Mouse (Mus musculus) forebrain, embryonic 14.5 days (tissue): ENCODE data around the gene Adgrl1. TPM values are rescaled to one million over a fixed set of nuclear protein-coding genes. Genes with fewer than 3 reads are reported as not detected.

Source experiments
- ATAC-seq: fragments of 200-750 bp; cut with Nextera tagmentation; 2 replicates; pipeline ENCODE4 v1.8.0; 2017; ENCODE audit warnings: mild to moderate bottlenecking, moderate library complexity
- DNase-seq: peaks from one replicate; pipeline ENCODE4 v3.0.0-alpha.2; 2015; ENCODE audit warnings: low spot score
- H3K27ac ChIP-seq: fragments of 300-500 bp; sonication (generic); 2 replicates; pipeline ENCODE4 v1.5.1; 2014; ENCODE audit warnings: low read depth, mild to moderate bottlenecking, control low read depth, low read length, moderate library complexity
- H3K27me3 ChIP-seq: fragments of 300-500 bp; sonication (generic); replicated peaks from 2 replicates; pipeline ENCODE4 v1.6.1; 2014; ENCODE audit warnings: low read length, control low read depth, mixed read lengths; ENCODE audit not compliant: control insufficient read depth, insufficient read depth
- H3K36me3 ChIP-seq: fragments of 300-500 bp; sonication (generic); 2 replicates; pipeline ENCODE4 v1.6.1; 2014; ENCODE audit warnings: low read length, control low read depth; ENCODE audit not compliant: control insufficient read depth, insufficient read depth
- H3K4me1 ChIP-seq: fragments of 300-500 bp; sonication (generic); 2 replicates; pipeline ENCODE4 v1.6.1; 2014; ENCODE audit warnings: antibody characterized with exemption, low read length, control low read depth; ENCODE audit not compliant: control insufficient read depth, insufficient read depth
- H3K4me2 ChIP-seq: fragments of 300-500 bp; sonication (generic); 2 replicates; pipeline ENCODE4 v1.6.1; 2014; ENCODE audit warnings: mild to moderate bottlenecking, control low read depth, low read length
- H3K4me3 ChIP-seq: fragments of 300-500 bp; sonication (generic); 2 replicates; pipeline ENCODE4 v1.5.1; 2014; ENCODE audit warnings: low read depth, low read length, control low read depth
- H3K9ac ChIP-seq: fragments of 300-500 bp; sonication (generic); 2 replicates; pipeline ENCODE4 v1.6.1; 2014; ENCODE audit warnings: mild to moderate bottlenecking, low read length, control low read depth, moderate library complexity
- H3K9me3 ChIP-seq: fragments of 300-500 bp; sonication (generic); replicated peaks from 2 replicates; pipeline ENCODE4 v1.6.1; 2016; ENCODE audit warnings: low read length, control low read depth, mixed read lengths; ENCODE audit not compliant: control insufficient read depth
- WGBS: fragments of 180-500 bp; shearing (Covaris S2); extraction: QIAGEN DNeasy Blood & Tissue Kit; methylation state at CpG from one replicate; pipeline ENCODE4 v1.1.7; 2014; 5-methylcytosine and 5-hydroxymethylcytosine counted together
- polyA plus RNA-seq: library from polyadenylated mRNA; unstranded; fragments of >200 nt; fragmentation: Nextera tagmentation; extraction: Ambion mirVana; gene quantifications from 2 replicates; pipeline ENCODE4 v1.2.1, GENCODE M21; 2014

The Adgrl1 gene
- polyA plus RNA-seq, 1 experiment from 2014 or later, result 44.4 TPM

DNA sequence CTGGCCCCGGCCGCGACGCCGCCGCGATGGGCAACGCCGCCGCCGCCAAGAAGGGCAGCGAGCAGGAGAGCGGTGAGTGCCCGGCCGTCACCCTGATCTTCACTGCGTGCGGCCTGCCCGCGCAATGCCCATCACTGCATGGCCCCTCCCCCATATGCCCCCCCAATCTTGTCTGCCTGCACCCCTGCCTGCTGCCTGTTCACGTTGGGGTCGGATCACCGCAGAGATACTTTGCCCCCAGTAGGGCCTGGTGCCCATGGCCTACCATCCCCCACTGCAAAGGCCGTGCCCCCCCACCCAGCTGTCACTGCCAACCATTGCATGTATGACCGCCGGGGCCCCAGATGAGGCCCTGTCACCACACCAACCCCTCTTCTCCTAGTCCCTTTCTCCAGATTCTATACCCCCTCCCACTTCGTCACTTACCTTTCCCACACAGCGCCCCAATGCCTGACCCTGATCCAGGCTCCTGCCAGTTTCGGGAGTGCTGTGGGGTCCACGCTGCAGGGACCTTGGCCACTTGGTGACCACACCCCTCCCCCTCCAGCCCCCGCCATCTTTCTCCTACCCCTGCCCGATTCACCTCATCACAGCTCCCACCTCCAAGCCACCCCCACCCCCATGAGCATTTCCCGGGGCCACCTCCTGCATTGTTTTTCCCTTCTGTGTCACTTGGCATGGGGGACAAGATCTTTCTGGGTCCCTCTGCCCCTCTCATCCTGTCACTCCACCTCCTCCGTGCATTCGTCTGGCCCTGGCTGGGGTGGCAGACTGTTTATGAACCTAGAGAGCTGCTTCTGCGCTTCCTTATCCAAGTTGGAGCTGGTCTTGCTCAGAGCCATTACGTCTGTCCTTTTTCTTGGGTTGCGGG is 73.5 kb downstream of the Adgrl1 start:
- H3K27ac ChIP-seq, result peak overlapping the region; percentile 77
- DNase-seq (peak; percentile 16), ATAC-seq (no peak; the same call in 1 of the 2 replicates)

GRCm38 (mm10) chr8:83974521-83974920 is 74.6 kb downstream of the Adgrl1 start:
- Histone ChIP-seq H3K27ac (no peak overlapping the region), H3K27me3 (no peaks in the 10 kb centered on the region), H3K4me3 (no peak overlapping the region), H3K9me3 (no peaks in the 10 kb centered on the region), H3K9ac (no peak overlapping the region), H3K36me3 (peaks cover 5% of the 10 kb centered on the region; the same call in 1 of the 2 replicates), H3K4me1 (peaks cover 17% of the 10 kb centered on the region), H3K4me2 (peak overlapping the region; percentile 92; the same call in 1 of the 2 replicates)
- WGBS, result 74% methylated on average over 4 of the region's 4 CpGs
- no peak for DNase-seq
- no peak for ATAC-seq

More for the DNA sequence above, 73.5 kb downstream of the Adgrl1 start:
- peak overlapping the region; percentile 97 for H3K4me3 ChIP-seq
- no peaks in the 10 kb centered on the region for H3K27me3 ChIP-seq
- WGBS, result 2% methylated on average over 28 of the region's 37 CpGs
- 0 out of 2 replicates have a peak, but pooled peaks cover 8% of the 10 kb centered on the region for H3K36me3 ChIP-seq
- peak overlapping the region; percentile 92 for H3K4me2 ChIP-seq
- H3K4me1 ChIP-seq, result peaks cover 17% of the 10 kb centered on the region
- H3K9me3 ChIP-seq, result no peaks in the 10 kb centered on the region
- H3K9ac ChIP-seq, result peak overlapping the region; percentile 93

- Histone ChIP-seq H3K4me3 (no peak overlapping the region), H3K9me3 (no peaks in the 10 kb centered on the region), H3K27ac (no peak overlapping the region), H3K9ac (no peak overlapping the region), H3K4me1 (peaks cover 17% of the 10 kb centered on the region), H3K4me2 (no peak overlapping the region), H3K27me3 (no peaks in the 10 kb centered on the region), H3K36me3 (peaks cover 14% of the 10 kb centered on the region)
- ATAC-seq, result no peak
- 93% methylated on average over 4 of the region's 4 CpGs for WGBS
- DNase-seq, result no peak
Measured at GRCm38 (mm10) chr8:83976101-83976630, 76.3 kb downstream of the Adgrl1 start.

DNA sequence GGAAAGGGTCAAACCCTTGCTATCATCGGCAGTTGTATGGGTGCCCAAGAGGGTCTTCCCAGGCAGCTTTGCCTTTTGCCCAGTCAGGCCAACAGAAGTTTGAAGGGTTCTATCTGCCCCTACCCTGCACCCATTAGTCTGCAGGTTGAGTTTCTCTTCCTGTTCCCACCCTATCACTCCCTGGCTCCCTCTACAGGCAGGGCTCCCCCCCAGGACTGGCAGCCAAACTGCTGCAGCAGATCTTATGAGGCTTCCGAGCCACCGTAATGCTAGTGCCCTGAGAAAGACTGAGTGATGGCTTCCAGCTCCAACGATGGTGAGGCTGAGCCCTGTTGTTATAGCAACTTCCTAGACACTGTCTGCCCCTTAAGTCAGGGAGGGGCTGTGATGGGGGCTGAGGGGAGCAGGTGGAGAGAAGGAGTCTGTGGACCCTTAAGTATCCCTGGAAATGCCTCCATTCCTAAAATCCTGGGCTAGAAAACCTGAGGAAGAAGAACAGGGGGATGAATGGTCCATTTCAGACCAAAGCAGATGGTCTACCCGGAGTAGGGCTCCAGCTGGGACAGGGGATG is 77.0 kb downstream of the Adgrl1 start:
- H3K27ac ChIP-seq, result no peak overlapping the region
- no peak overlapping the region for H3K9ac ChIP-seq
- H3K4me1 ChIP-seq, result peaks cover 17% of the 10 kb centered on the region
- H3K4me2 ChIP-seq, result no peak overlapping the region
- H3K4me3 ChIP-seq, result no peak overlapping the region
- no peaks in the 10 kb centered on the region for H3K9me3 ChIP-seq
- ATAC-seq (no peak), DNase-seq (no peak)
- 88% methylated on average over 5 of the region's 5 CpGs for WGBS
- H3K27me3 ChIP-seq, result no peaks in the 10 kb centered on the region
- H3K36me3 ChIP-seq, result peaks cover 21% of the 10 kb centered on the region

GRCm38 (mm10) chr8:83977646-83978045 is 77.7 kb downstream of the Adgrl1 start:
- WGBS, result 64% methylated on average over 6 of the region's 6 CpGs
- DNase-seq (no peak), ATAC-seq (no peak)
- no peak overlapping the region for H3K27ac ChIP-seq
- H3K36me3 ChIP-seq, result peaks cover 28% of the 10 kb centered on the region
- no peak overlapping the region for H3K4me2 ChIP-seq
- no peak overlapping the region for H3K4me3 ChIP-seq
- no peaks in the 10 kb centered on the region for H3K9me3 ChIP-seq
- H3K27me3 ChIP-seq, result no peaks in the 10 kb centered on the region
- peaks cover 17% of the 10 kb centered on the region for H3K4me1 ChIP-seq
- no peak overlapping the region for H3K9ac ChIP-seq

- DNase-seq, result no peak
- H3K36me3 ChIP-seq, result peaks cover 33% of the 10 kb centered on the region
- no peak overlapping the region for H3K4me2 ChIP-seq
- no peaks in the 10 kb centered on the region for H3K27me3 ChIP-seq
- no peak overlapping the region for H3K9ac ChIP-seq
- H3K4me1 ChIP-seq, result peaks cover 17% of the 10 kb centered on the region
- no peak overlapping the region for H3K4me3 ChIP-seq
- 70% methylated on average over 9 of the region's 9 CpGs for WGBS
- H3K27ac ChIP-seq, result no peak overlapping the region
- H3K9me3 ChIP-seq, result no peaks in the 10 kb centered on the region
- ATAC-seq, result no peak
Measured at GRCm38 (mm10) chr8:83978200-83978599, 78.3 kb downstream of the Adgrl1 start.

- Histone ChIP-seq H3K9me3 (no peaks in the 10 kb centered on the region), H3K4me2 (no peak overlapping the region), H3K36me3 (peaks cover 49% of the 10 kb centered on the region), H3K27me3 (no peaks in the 10 kb centered on the region), H3K4me1 (peaks cover 7% of the 10 kb centered on the region; the same call in 1 of the 2 replicates), H3K27ac (no peak overlapping the region), H3K9ac (no peak overlapping the region), H3K4me3 (no peak overlapping the region)
- WGBS, result 86% methylated on average over 1 of the region's 1 CpGs
- ATAC-seq (no peak), DNase-seq (no peak)
Measured at GRCm38 (mm10) chr8:83980250-83980649, 80.3 kb downstream of the Adgrl1 start.

DNA sequence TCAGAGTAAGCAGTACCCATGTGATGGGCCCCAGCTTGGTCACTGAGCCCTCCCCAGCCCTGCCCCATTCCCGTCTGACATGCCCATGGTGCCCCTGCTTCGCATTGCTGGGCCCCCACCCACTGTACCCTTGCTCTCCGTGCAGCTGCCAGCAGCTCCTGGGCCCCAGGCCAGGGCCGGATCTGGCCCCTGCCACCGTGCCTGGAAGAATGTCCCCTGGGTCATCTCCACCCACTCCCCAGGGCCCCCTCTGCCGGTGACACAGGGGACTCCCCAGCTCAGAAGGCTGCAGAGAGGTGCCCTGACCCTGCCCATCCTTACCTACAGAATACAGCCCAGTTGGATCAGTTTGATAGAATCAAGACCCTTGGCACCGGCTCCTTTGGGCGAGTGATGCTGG is 80.9 kb downstream of the Adgrl1 start:
- Histone ChIP-seq H3K9ac (no peak overlapping the region), H3K4me3 (no peak overlapping the region), H3K27me3 (no peaks in the 10 kb centered on the region), H3K36me3 (peaks cover 54% of the 10 kb centered on the region), H3K27ac (no peak overlapping the region), H3K9me3 (no peaks in the 10 kb centered on the region), H3K4me1 (peaks cover 7% of the 10 kb centered on the region; the same call in 1 of the 2 replicates), H3K4me2 (no peak overlapping the region)
- no peak for DNase-seq
- no peak for ATAC-seq
- 80% methylated on average over 8 of the region's 8 CpGs for WGBS
